Comparison of ENCODE assay signal across 8 mouse cellular contexts in the genomic region with DNA sequence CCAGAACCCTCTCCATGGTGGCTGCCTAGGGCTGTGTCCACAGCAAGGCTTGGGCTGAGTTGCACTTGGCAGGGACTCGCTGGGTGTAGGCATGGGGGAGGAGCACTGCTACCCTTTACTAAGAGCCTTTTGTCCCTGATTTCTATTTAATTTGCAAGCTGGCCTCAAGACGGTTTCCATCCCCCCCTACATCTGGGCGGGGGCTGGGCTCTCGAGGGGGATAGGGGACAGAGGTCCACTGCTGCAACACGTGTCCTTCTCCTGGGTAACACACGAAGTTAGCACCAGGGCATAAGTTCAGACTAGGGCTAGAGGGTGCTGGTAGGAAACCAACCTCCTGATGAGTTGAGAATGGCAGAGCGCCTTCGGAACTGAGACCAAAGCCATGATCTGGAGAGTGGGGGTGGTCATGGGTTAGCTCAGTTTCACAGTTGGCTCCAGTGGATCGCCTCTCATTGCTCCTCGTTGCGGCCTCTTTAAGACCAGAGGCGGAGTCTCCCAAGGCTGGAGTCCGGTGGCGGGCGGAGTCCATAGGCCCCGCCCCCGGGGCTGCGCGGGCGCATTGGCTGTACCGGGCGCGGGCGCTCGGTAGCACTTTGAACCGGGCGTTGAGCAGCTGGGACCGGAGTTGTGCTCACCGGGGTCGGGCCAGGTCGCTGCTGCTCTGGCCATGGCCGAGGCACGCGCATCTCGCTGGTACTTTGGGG. TPM values are rescaled to one million over a fixed set of nuclear protein-coding genes. Genes with fewer than 3 reads are reported as not detected.
DNase-seq lines count a peak whose midpoint lies in the region; ATAC-seq lines count a peak whose summit lies in the region.

Slc25a10 (plus strand) TSS at position 524 of the 707 bp plus-strand sequence.

- peak within 1 kb of the TSS; percentile 86 for H3K4me3 ChIP-seq in brown adipose tissue, adult 24 weeks (ENCODE audit: insufficient read depth, low read depth, low read length)
- H3K4me3 ChIP-seq in heart, embryonic 12.5 days = peak within 1 kb of the TSS; percentile 92
- H3K4me3 ChIP-seq in kidney, embryonic 16.5 days (ENCODE audit: low read length) = peak within 1 kb of the TSS; percentile 90

- peaks cover 56% of the 10 kb centered on the region for H3K36me3 ChIP-seq in heart, embryonic 12.5 days
- peaks cover 46% of the 10 kb centered on the region for H3K36me3 ChIP-seq in kidney, embryonic 16.5 days (ENCODE audit: insufficient read depth, low read length)

- H3K4me2 ChIP-seq in heart, embryonic 12.5 days = peak within 1 kb of the TSS; percentile 98
- H3K4me2 ChIP-seq in kidney, embryonic 16.5 days (replicated peaks; ENCODE audit: low read depth, low read length) = peak within 1 kb of the TSS; percentile 82

- ATAC-seq in erythroid progenitor cell, adult 5-6 weeks (replicated peaks; ENCODE audit: low FRiP score, poor library complexity, severe bottlenecking) = peak; percentile 85
- peak; percentile 87 for ATAC-seq in heart, embryonic 12.5 days (ENCODE audit: insufficient number of reproducible peaks, low FRiP score)
- peak; percentile 87 for ATAC-seq in kidney, embryonic 16.5 days (ENCODE audit: low FRiP score, low TSS enrichment)
- peak; percentile 66 for ATAC-seq in monocyte, adult 5-6 weeks (replicated peaks; ENCODE audit: insufficient number of reproducible peaks, low FRiP score, low TSS enrichment, poor library complexity, severe bottlenecking)

- H3K27ac ChIP-seq in brown adipose tissue, adult 24 weeks (replicated peaks; ENCODE audit: low read depth, low read length) = peak within 1 kb of the TSS; percentile 3; the same call in 1 of the 2 replicates
- peak within 1 kb of the TSS; percentile 85 for H3K27ac ChIP-seq in heart, embryonic 12.5 days (ENCODE audit: poor library complexity, severe bottlenecking)
- peak within 1 kb of the TSS; percentile 93 for H3K27ac ChIP-seq in kidney, embryonic 16.5 days (ENCODE audit: low read length)

- H3K9ac ChIP-seq in heart, embryonic 12.5 days = peak within 1 kb of the TSS; percentile 93
- peak within 1 kb of the TSS; percentile 84 for H3K9ac ChIP-seq in kidney, embryonic 16.5 days (replicated peaks; ENCODE audit: low read length)

- no peaks in the 10 kb centered on the region for H3K27me3 ChIP-seq in heart, embryonic 12.5 days (replicated peaks)
- H3K27me3 ChIP-seq in kidney, embryonic 16.5 days (ENCODE audit: insufficient read depth, low read length) = no peaks in the 10 kb centered on the region

- H3K4me1 ChIP-seq in brown adipose tissue, adult 24 weeks (ENCODE audit: control insufficient read depth, insufficient read depth, insufficient read length, low read length) = peaks cover 8% of the 10 kb centered on the region
- peaks cover 29% of the 10 kb centered on the region for H3K4me1 ChIP-seq in heart, embryonic 12.5 days (replicated peaks)
- H3K4me1 ChIP-seq in kidney, embryonic 16.5 days (ENCODE audit: insufficient read depth, low read length) = peaks cover 33% of the 10 kb centered on the region

- peak; percentile 76 for DNase-seq in CD4-positive, CD25-positive, alpha-beta regulatory T cell, adult 2 months (ENCODE audit: low read depth, low spot score)
- peak; percentile 94 for DNase-seq in liver
- DNase-seq in spleen, postnatal 36 days (ENCODE audit: low spot score in 2 of 2) = peak; percentile 85 to 89

- WGBS in heart, embryonic 12.5 days = under 1% methylated on average over 35 of the region's 35 CpGs
- WGBS in kidney, embryonic 16.5 days = under 1% methylated on average over 35 of the region's 35 CpGs

- H3K9me3 ChIP-seq in heart, embryonic 12.5 days (replicated peaks) = no peaks in the 10 kb centered on the region
- no peaks in the 10 kb centered on the region for H3K9me3 ChIP-seq in kidney, embryonic 16.5 days (ENCODE audit: low read length)

RNA-seq across cellular contexts. Expression of gene Slc25a10, which starts in this region (rescaled TPM):
- 32.9 and 33.9 TPM in 2 replicates for polyA plus RNA-seq in brown adipose tissue, adult 24 weeks (2012; ENCODE audit: insufficient read depth, insufficient read length, missing spikeins)
- total RNA-seq in erythroid progenitor cell, adult 5-6 weeks (2015; ENCODE audit: low replicate concordance) = 7.2 and 17.6 TPM in 2 replicates
- 25.4 and 40.1 TPM in 2 replicates for total RNA-seq in erythroid progenitor cell, adult 5-6 weeks (2017; ENCODE audit: low replicate concordance)
- 44.2 and 46.2 TPM in 2 replicates for polyA plus RNA-seq in heart, embryonic 12.5 days (2016; fragmentation: Nextera tagmentation; extraction: Ambion mirVana)
- polyA plus RNA-seq in kidney, embryonic 16.5 days (2015; fragmentation: Nextera tagmentation; extraction: Ambion mirVana) = 120 and 123 TPM in 2 replicates
- 6.6 to 8.1 TPM (median 7.4 TPM) in 3 replicates for total RNA-seq in monocyte, adult 5-6 weeks (2017)

Comparison
In these comparisons a context has a peak if more than half of its experiments do, and no peak if none do; other contexts are left out.
1. Peak in every context shown above with its lines: DNase-seq, ATAC-seq, H3K4me3 ChIP-seq and H3K27ac ChIP-seq.
2. H3K27ac ChIP-seq: peak in every context shown above with its lines; median percentile 93 in kidney, embryonic 16.5 days; 85 in heart, embryonic 12.5 days; 3 in brown adipose tissue, adult 24 weeks.